Mouse (Mus musculus): ENCODE results near the gene Ripk4. TPM values are rescaled to one million over a fixed set of nuclear protein-coding genes. Genes with fewer than 3 reads are reported as not detected.

Ripk4 gene
- polyA plus RNA-seq, 1 experiment from 2014 or later, result 11.6 TPM

DNA sequence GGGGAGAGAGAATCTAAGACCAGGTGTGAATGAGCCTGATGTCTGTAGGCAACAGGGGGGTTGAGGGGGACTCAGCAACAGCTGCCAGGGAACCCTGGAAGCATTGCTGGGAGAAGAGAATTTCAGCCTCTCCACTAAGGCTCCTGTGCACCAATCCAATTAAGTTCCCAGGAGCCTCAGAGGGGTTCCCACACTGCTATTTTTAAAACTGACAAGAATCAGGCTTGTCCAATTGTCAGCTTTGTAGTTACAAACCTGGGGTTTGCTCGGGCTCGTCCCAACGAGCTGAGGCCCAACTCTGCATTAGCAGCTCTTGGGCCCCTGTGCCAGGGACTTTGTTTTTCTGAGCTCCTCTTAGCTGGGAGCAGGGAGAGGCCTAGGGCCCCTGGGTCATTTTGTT, 3.9 kb downstream of the Ripk4 start:
- no peak overlapping the region for H3K27ac ChIP-seq (ENCODE audit: low read depth)
- ATAC-seq (ENCODE audit: insufficient read depth) (no peak), DNase-seq (no peak)
- H3K4me2 ChIP-seq, result peak overlapping the region; percentile 12; the same call in 1 of the 2 replicates
- peaks cover 37% of the 10 kb centered on the region for H3K27me3 ChIP-seq (ENCODE audit: insufficient read depth, low read length)
- H3K4me3 ChIP-seq (ENCODE audit: low read depth, low read length), result no peak overlapping the region
- H3K9ac ChIP-seq, result no peak overlapping the region; the same call in 1 of the 2 replicates
- H3K36me3 ChIP-seq (ENCODE audit: insufficient read depth), result no peaks in the 10 kb centered on the region
- no peaks in the 10 kb centered on the region for H3K9me3 ChIP-seq (ENCODE audit: low read depth, low read length)
- WGBS, result 31% methylated on average over 3 of the region's 3 CpGs
- no peak for TF ChIP-seq CTCF (IDR thresholded peaks at IDR 0.05; ENCODE audit: low read depth)
- peaks cover 3% of the 10 kb centered on the region; the same call in 1 of the 2 replicates for H3K4me1 ChIP-seq (ENCODE audit: insufficient read depth)

GRCm38 (mm10) chr16:97758288-97758687, 5.3 kb downstream of the Ripk4 start:
- no peak overlapping the region for H3K27ac ChIP-seq (ENCODE audit: low read depth)
- ATAC-seq (ENCODE audit: insufficient read depth), result no peak
- WGBS, result 53% methylated on average over 2 of the region's 2 CpGs
- no peak for DNase-seq
- no peaks in the 10 kb centered on the region for H3K36me3 ChIP-seq (ENCODE audit: insufficient read depth)
- H3K9me3 ChIP-seq (ENCODE audit: low read depth, low read length), result no peaks in the 10 kb centered on the region
- peaks cover 3% of the 10 kb centered on the region; the same call in 1 of the 2 replicates for H3K4me1 ChIP-seq (ENCODE audit: insufficient read depth)
- no peak overlapping the region for H3K4me2 ChIP-seq
- H3K9ac ChIP-seq, result no peak overlapping the region
- no peak overlapping the region for H3K4me3 ChIP-seq (ENCODE audit: low read depth, low read length)
- no peak for TF ChIP-seq CTCF (IDR thresholded peaks at IDR 0.05; ENCODE audit: low read depth)
- peaks cover 23% of the 10 kb centered on the region for H3K27me3 ChIP-seq (ENCODE audit: insufficient read depth, low read length)

- ATAC-seq (ENCODE audit: insufficient read depth) (no peak), DNase-seq (peak; percentile 24)
- Histone ChIP-seq H3K36me3 (ENCODE audit: insufficient read depth) (no peaks in the 10 kb centered on the region), H3K4me2 (no peak overlapping the region), H3K4me1 (ENCODE audit: insufficient read depth) (peaks cover 5% of the 10 kb centered on the region), H3K27ac (ENCODE audit: low read depth) (no peak overlapping the region), H3K4me3 (ENCODE audit: low read depth, low read length) (no peak overlapping the region), H3K9ac (no peak overlapping the region), H3K9me3 (ENCODE audit: low read depth, low read length) (no peaks in the 10 kb centered on the region), H3K27me3 (ENCODE audit: insufficient read depth, low read length) (peaks cover 6% of the 10 kb centered on the region)
- 42% methylated on average over 2 of the region's 2 CpGs for WGBS
- TF ChIP-seq CTCF (IDR thresholded peaks at IDR 0.05; ENCODE audit: low read depth), result no peak
Measured at GRCm38 (mm10) chr16:97756460-97756859, 7.1 kb downstream of the Ripk4 start.

DNA sequence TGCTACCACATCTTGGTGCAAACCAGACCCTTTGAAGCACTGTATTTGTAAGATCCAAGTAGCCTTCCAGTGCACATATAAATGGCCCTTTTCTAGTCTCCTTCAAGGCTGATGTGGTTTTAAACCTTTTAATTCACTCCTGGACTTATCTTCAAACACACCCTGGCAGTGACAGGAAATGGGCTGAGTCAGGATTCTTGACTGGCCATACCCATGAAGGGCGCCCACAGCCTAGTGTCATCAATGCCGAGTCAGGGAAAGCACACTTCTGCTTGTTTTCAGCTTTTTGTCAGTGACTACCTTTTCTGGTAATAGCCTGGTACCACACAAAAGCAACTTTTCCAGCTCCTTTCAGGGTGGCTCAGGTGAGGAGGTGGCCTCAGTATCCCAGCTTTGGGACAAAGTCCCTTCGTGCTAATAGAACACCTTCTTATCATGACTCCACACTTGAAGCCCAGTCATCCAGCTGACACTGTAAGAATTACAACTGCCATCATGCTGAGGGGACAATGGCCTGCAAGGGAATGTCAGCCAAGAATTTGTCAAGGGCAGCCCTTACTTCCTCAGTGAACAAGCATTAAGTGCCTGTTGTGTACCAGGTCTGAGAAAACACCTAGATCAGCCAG, 11.2 kb downstream of the Ripk4 start:
- peaks cover 4% of the 10 kb centered on the region for H3K4me1 ChIP-seq (ENCODE audit: insufficient read depth)
- no peaks in the 10 kb centered on the region for H3K9me3 ChIP-seq (ENCODE audit: low read depth, low read length)
- no peak for TF ChIP-seq CTCF (IDR thresholded peaks at IDR 0.05; ENCODE audit: low read depth)
- DNase-seq (no peak), ATAC-seq (ENCODE audit: insufficient read depth) (0 out of 2 replicates have a peak, but pooled peaks have one; percentile 19)
- H3K27me3 ChIP-seq (ENCODE audit: insufficient read depth, low read length), result no peaks in the 10 kb centered on the region
- no peak overlapping the region for H3K4me3 ChIP-seq (ENCODE audit: low read depth, low read length)
- peaks cover 4% of the 10 kb centered on the region; the same call in 1 of the 2 replicates for H3K36me3 ChIP-seq (ENCODE audit: insufficient read depth)
- H3K9ac ChIP-seq, result no peak overlapping the region
- H3K27ac ChIP-seq (ENCODE audit: low read depth), result no peak overlapping the region
- H3K4me2 ChIP-seq, result no peak overlapping the region
- WGBS, result 60% methylated on average over 3 of the region's 3 CpGs

DNA sequence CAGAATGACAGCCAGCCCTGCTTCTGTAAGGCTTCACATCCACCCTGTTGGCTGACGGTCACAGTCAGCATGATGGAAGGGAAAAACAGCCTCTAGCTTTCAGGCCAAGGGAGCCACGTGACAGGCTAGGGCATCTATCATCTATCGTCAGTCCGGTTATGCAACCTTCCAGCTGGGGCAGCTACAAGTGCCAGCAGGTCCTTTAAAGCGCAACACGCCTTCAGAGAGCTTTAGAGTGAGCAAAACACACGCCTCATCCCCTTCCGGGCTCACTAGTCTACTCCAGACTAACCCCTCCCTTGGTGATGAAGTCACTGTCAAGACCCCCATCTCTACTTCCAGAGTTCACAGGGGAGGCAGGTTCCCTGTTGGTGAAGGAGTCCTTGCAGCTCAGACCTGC, 11.7 kb downstream of the Ripk4 start:
- H3K27me3 ChIP-seq (ENCODE audit: insufficient read depth, low read length), result no peaks in the 10 kb centered on the region
- no peak overlapping the region for H3K4me3 ChIP-seq (ENCODE audit: low read depth, low read length)
- peaks cover 4% of the 10 kb centered on the region for H3K4me1 ChIP-seq (ENCODE audit: insufficient read depth)
- ATAC-seq (ENCODE audit: insufficient read depth) (peak; percentile 84), DNase-seq (peak; percentile 79)
- no peak for TF ChIP-seq CTCF (IDR thresholded peaks at IDR 0.05; ENCODE audit: low read depth)
- no peak overlapping the region for H3K4me2 ChIP-seq
- H3K27ac ChIP-seq (ENCODE audit: low read depth), result no peak overlapping the region
- 19% methylated on average over 8 of the region's 8 CpGs for WGBS
- H3K9me3 ChIP-seq (ENCODE audit: low read depth, low read length), result no peaks in the 10 kb centered on the region
- H3K9ac ChIP-seq, result no peak overlapping the region
- peaks cover 4% of the 10 kb centered on the region; the same call in 1 of the 2 replicates for H3K36me3 ChIP-seq (ENCODE audit: insufficient read depth)

GRCm38 (mm10) chr16:97748421-97748820, 15.2 kb downstream of the Ripk4 start:
- DNase-seq, result no peak
- no peaks in the 10 kb centered on the region for H3K27me3 ChIP-seq (ENCODE audit: insufficient read depth, low read length)
- no peaks in the 10 kb centered on the region for H3K9me3 ChIP-seq (ENCODE audit: low read depth, low read length)
- no peak overlapping the region for H3K27ac ChIP-seq (ENCODE audit: low read depth)
- no peak for ATAC-seq (ENCODE audit: insufficient read depth)
- no peak overlapping the region for H3K4me2 ChIP-seq
- no peak overlapping the region for H3K4me3 ChIP-seq (ENCODE audit: low read depth, low read length)
- WGBS, result 81% methylated on average over 6 of the region's 6 CpGs
- H3K9ac ChIP-seq, result no peak overlapping the region
- TF ChIP-seq CTCF (IDR thresholded peaks at IDR 0.05; ENCODE audit: low read depth), result no peak
- H3K4me1 ChIP-seq (ENCODE audit: insufficient read depth), result peaks cover 4% of the 10 kb centered on the region
- peaks cover 6% of the 10 kb centered on the region; the same call in 1 of the 2 replicates for H3K36me3 ChIP-seq (ENCODE audit: insufficient read depth)

GRCm38 (mm10) chr16:97738030-97738429, 25.6 kb downstream of the Ripk4 start:
- no peak for ATAC-seq (ENCODE audit: insufficient read depth)
- no peaks in the 10 kb centered on the region for H3K4me1 ChIP-seq (ENCODE audit: insufficient read depth)
- no peak overlapping the region for H3K9ac ChIP-seq
- no peaks in the 10 kb centered on the region for H3K27me3 ChIP-seq (ENCODE audit: insufficient read depth, low read length)
- H3K9me3 ChIP-seq (ENCODE audit: low read depth, low read length), result no peaks in the 10 kb centered on the region
- no peaks in the 10 kb centered on the region for H3K36me3 ChIP-seq (ENCODE audit: insufficient read depth)
- WGBS, result 78% methylated on average over 6 of the region's 6 CpGs
- DNase-seq, result no peak
- no peak overlapping the region for H3K27ac ChIP-seq (ENCODE audit: low read depth)
- no peak overlapping the region for H3K4me3 ChIP-seq (ENCODE audit: low read depth, low read length)
- no peak overlapping the region for H3K4me2 ChIP-seq
- no peak for TF ChIP-seq CTCF (IDR thresholded peaks at IDR 0.05; ENCODE audit: low read depth)

Data from lung, embryonic 14.5 days (tissue).